Mouse (Mus musculus): ENCODE results near the gene Dner. TPM values are rescaled to one million over a fixed set of nuclear protein-coding genes. Genes with fewer than 3 reads are reported as not detected.

The Dner gene
- polyA plus RNA-seq, 1 experiment from 2014 or later, result 0.05 TPM

DNA sequence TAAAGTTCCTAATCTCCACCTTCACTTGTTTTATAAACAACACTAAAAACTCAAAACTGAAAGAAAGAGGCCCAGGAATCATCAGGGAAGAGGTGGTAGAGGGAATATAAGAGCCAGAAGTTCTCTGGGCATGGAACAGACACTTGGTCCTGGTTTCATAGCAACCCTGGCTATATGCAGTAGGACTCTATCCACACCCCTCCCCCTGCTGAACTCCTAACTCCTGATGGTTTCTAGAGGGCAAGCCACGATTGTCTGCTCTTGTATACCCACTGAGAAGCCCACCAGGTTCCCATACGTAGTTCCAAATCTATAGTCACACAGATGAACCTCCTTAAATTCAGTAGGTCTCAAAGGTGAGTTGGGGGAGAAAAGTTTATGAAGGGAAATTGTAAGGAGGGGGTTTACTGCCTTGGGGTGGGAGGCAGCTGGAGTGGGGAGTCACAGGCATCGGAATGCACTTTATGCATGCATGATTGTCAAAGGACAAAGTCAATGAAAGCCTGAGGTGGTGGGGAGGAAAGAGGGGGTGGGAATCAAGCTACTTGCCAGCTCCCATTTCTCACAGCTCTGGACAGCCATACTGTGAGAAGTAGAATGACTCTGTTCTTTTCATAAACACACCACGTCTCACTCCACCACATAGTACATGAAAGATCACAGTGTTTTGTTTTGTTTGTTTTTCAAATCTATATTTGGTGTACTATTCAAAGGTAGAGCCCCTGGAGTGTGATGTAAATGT, 31.5 kb downstream of the Dner start:
- Histone ChIP-seq H3K36me3 (ENCODE audit: control insufficient read depth, insufficient read depth) (no peaks in the 10 kb centered on the region), H3K4me2 (ENCODE audit: low read depth, low read length) (no peak overlapping the region), H3K4me1 (ENCODE audit: control insufficient read depth, low read depth, low read length) (no peaks in the 10 kb centered on the region), H3K9ac (ENCODE audit: low read depth, low read length) (no peak overlapping the region), H3K9me3 (replicated peaks; ENCODE audit: control insufficient read depth, low read length) (no peaks in the 10 kb centered on the region), H3K4me3 (ENCODE audit: low read depth, low read length) (no peak overlapping the region), H3K27ac (ENCODE audit: low read length) (no peak overlapping the region), H3K27me3 (ENCODE audit: control insufficient read depth, insufficient read depth, low read depth, low read length) (no peaks in the 10 kb centered on the region)
- WGBS (ENCODE audit: insufficient replicate concordance), result 40% methylated on average over 4 of the region's 4 CpGs
- ATAC-seq (ENCODE audit: low read depth), result no peak

DNA sequence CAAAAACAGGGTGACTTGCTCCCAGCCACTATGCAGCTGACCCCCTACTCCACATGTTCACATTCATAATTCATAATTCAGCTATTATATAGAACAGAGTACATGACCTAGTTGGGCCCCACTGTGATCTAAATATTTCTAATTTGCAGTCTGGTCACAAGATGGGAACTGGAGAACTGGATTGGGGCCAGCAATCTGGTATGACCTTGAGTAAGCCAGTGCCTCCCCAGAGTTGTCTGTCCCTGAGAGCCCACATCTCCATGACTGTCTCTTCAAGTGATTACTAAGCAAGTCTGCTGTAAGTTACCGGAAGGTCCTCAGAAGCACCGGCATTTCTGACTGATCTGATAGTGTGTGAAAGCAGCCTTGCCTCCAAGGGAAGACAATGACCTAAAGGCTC, 49.2 kb downstream of the Dner start:
- no peak overlapping the region for H3K27ac ChIP-seq (ENCODE audit: low read length)
- H3K9ac ChIP-seq (ENCODE audit: low read depth, low read length), result no peak overlapping the region
- H3K27me3 ChIP-seq (ENCODE audit: control insufficient read depth, insufficient read depth, low read depth, low read length), result no peaks in the 10 kb centered on the region
- no peaks in the 10 kb centered on the region for H3K4me1 ChIP-seq (ENCODE audit: control insufficient read depth, low read depth, low read length)
- WGBS (ENCODE audit: insufficient replicate concordance), result 70% methylated on average over 2 of the region's 2 CpGs
- no peaks in the 10 kb centered on the region for H3K9me3 ChIP-seq (replicated peaks; ENCODE audit: control insufficient read depth, low read length)
- H3K4me2 ChIP-seq (ENCODE audit: low read depth, low read length), result no peak overlapping the region
- no peaks in the 10 kb centered on the region for H3K36me3 ChIP-seq (ENCODE audit: control insufficient read depth, insufficient read depth)
- no peak for ATAC-seq (ENCODE audit: low read depth)
- H3K4me3 ChIP-seq (ENCODE audit: low read depth, low read length), result no peak overlapping the region

DNA sequence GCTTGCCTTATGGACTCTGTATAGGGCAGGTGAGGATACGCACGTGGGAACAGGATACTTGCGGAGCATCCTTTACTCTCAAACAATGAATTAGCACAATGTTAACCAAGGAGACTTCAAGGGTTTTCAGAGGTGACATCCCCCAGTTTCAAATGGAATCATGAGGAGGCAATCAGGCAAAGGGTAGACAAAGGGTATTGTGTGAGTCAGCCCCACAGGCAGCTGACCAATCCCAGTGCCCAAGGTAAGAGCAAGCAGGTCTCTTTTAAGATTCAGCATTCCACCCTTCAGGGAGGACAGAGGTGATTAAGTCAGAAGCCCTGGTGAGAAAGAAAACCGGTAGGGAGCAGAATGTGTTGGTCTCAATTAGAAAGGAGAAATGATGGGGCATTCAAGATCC, 55.6 kb downstream of the Dner start:
- Histone ChIP-seq H3K4me3 (ENCODE audit: low read depth, low read length) (no peak overlapping the region), H3K4me1 (ENCODE audit: control insufficient read depth, low read depth, low read length) (no peaks in the 10 kb centered on the region), H3K9ac (ENCODE audit: low read depth, low read length) (no peak overlapping the region), H3K4me2 (ENCODE audit: low read depth, low read length) (no peak overlapping the region), H3K9me3 (replicated peaks; ENCODE audit: control insufficient read depth, low read length) (no peaks in the 10 kb centered on the region), H3K36me3 (ENCODE audit: control insufficient read depth, insufficient read depth) (no peaks in the 10 kb centered on the region), H3K27me3 (ENCODE audit: control insufficient read depth, insufficient read depth, low read depth, low read length) (no peaks in the 10 kb centered on the region), H3K27ac (ENCODE audit: low read length) (no peak overlapping the region)
- 42% methylated on average over 4 of the region's 4 CpGs for WGBS (ENCODE audit: insufficient replicate concordance)
- ATAC-seq (ENCODE audit: low read depth), result no peak

DNA sequence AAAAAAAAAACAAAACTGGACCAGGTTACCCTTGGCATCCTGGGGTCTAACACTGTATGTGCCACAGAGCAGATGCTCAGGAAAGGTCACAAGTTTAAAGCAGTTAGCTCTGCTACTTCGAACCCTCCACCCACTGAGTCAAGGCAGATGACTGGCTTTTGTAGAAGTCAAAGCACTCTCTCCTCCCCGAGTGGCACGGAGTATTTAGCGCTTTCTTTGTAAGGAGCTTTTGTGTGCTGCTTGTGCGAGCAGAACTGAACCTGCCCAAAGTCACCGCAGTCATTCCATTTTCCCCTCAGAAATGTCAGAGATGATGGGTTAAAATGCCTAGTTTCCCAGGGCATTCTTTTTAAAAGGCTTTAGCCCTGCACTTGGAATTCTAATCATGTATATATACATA, 59.1 kb downstream of the Dner start:
- Histone ChIP-seq H3K4me2 (ENCODE audit: low read depth, low read length) (no peak overlapping the region), H3K36me3 (ENCODE audit: control insufficient read depth, insufficient read depth) (no peaks in the 10 kb centered on the region), H3K4me1 (ENCODE audit: control insufficient read depth, low read depth, low read length) (no peaks in the 10 kb centered on the region), H3K27me3 (ENCODE audit: control insufficient read depth, insufficient read depth, low read depth, low read length) (no peaks in the 10 kb centered on the region), H3K9ac (ENCODE audit: low read depth, low read length) (no peak overlapping the region), H3K4me3 (ENCODE audit: low read depth, low read length) (no peak overlapping the region), H3K27ac (ENCODE audit: low read length) (no peak overlapping the region), H3K9me3 (replicated peaks; ENCODE audit: control insufficient read depth, low read length) (no peaks in the 10 kb centered on the region)
- no peak for ATAC-seq (ENCODE audit: low read depth)
- 39% methylated on average over 6 of the region's 6 CpGs for WGBS (ENCODE audit: insufficient replicate concordance)

DNA sequence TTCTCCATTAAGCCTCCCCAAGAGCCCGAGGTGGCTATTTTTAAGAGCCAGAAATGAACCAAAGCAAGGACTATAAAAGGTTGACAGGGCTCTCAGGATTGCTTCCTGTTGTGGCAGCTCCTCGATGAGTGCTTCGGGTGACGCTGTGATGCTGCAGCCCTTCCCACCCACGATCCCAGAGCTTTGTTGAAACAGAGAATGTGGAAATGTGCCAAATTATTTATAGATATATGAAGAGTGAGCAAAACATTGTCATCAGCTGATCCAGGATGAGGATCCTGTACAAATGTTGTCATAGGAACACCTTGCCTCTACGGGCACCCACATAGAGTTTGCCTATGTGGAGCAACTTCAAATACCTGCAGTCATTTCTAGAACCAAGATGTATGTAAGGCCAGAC, 67.8 kb downstream of the Dner start:
- H3K4me2 ChIP-seq (ENCODE audit: low read depth, low read length), result no peak overlapping the region
- no peaks in the 10 kb centered on the region for H3K9me3 ChIP-seq (replicated peaks; ENCODE audit: control insufficient read depth, low read length)
- H3K36me3 ChIP-seq (ENCODE audit: control insufficient read depth, insufficient read depth), result no peaks in the 10 kb centered on the region
- no peak overlapping the region for H3K9ac ChIP-seq (ENCODE audit: low read depth, low read length)
- WGBS (ENCODE audit: insufficient replicate concordance), result 58% methylated on average over 6 of the region's 6 CpGs
- ATAC-seq (ENCODE audit: low read depth), result no peak
- no peaks in the 10 kb centered on the region for H3K4me1 ChIP-seq (ENCODE audit: control insufficient read depth, low read depth, low read length)
- H3K27me3 ChIP-seq (ENCODE audit: control insufficient read depth, insufficient read depth, low read depth, low read length), result no peaks in the 10 kb centered on the region
- H3K4me3 ChIP-seq (ENCODE audit: low read depth, low read length), result no peak overlapping the region
- H3K27ac ChIP-seq (ENCODE audit: low read length), result no peak overlapping the region

DNA sequence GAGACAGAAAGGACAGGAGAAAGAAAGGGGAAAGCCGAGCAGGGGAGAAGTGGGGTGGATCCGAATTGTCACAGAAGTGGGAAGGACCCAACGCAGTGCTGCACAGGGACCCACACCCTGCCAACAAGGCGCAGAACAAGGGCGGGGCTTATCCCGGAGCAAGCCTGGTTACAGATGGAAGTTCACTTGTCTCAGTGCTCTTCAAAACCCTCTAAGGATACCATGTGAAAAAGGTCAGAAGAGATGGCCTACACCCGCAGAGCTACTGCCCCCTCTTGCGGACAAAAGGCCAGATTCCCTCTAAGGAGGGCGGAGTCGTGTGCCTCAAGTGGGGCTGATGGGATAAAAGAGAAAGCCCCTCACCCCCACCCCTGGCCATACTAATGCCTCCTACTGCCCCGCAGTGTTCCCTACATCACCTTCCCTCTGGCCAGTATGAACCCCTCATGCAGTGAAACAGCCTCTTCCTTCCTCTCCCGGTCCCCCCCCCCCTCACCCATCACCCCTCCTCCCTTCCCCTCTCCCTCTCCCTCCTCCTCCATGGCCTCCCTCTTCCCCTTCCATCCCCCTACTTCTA, 73.0 kb downstream of the Dner start:
- Histone ChIP-seq H3K9ac (ENCODE audit: low read depth, low read length) (no peak overlapping the region), H3K4me3 (ENCODE audit: low read depth, low read length) (no peak overlapping the region), H3K27ac (ENCODE audit: low read length) (no peak overlapping the region), H3K36me3 (ENCODE audit: control insufficient read depth, insufficient read depth) (no peaks in the 10 kb centered on the region), H3K27me3 (ENCODE audit: control insufficient read depth, insufficient read depth, low read depth, low read length) (no peaks in the 10 kb centered on the region), H3K4me2 (ENCODE audit: low read depth, low read length) (no peak overlapping the region), H3K9me3 (replicated peaks; ENCODE audit: control insufficient read depth, low read length) (no peaks in the 10 kb centered on the region), H3K4me1 (ENCODE audit: control insufficient read depth, low read depth, low read length) (no peaks in the 10 kb centered on the region)
- WGBS (ENCODE audit: insufficient replicate concordance), result 26% methylated on average over 12 of the region's 12 CpGs
- no peak for ATAC-seq (ENCODE audit: low read depth)

DNA sequence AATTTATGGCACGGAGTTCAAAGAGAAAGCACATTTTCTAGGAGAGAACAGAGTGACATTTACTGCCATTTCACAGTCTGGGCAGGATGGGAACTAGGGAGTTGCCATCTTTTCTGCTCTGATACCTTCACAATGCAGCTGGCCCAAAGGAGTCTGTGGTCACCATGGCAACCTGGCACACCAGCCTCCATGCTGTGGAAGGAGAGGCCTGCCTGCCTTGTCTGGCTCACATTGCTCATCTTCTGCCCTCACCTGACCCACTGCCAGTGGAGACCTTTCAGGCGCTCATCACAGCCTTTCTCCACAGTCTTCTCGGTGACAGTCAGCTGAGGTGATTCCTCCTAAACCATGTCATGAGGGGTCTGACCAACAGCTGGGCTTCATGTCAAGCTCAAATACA, 74.7 kb downstream of the Dner start:
- no peak overlapping the region for H3K9ac ChIP-seq (ENCODE audit: low read depth, low read length)
- WGBS (ENCODE audit: insufficient replicate concordance), result 73% methylated on average over 3 of the region's 3 CpGs
- H3K36me3 ChIP-seq (ENCODE audit: control insufficient read depth, insufficient read depth), result no peaks in the 10 kb centered on the region
- H3K4me1 ChIP-seq (ENCODE audit: control insufficient read depth, low read depth, low read length), result no peaks in the 10 kb centered on the region
- H3K4me3 ChIP-seq (ENCODE audit: low read depth, low read length), result no peak overlapping the region
- no peak for ATAC-seq (ENCODE audit: low read depth)
- H3K27me3 ChIP-seq (ENCODE audit: control insufficient read depth, insufficient read depth, low read depth, low read length), result no peaks in the 10 kb centered on the region
- no peak overlapping the region for H3K27ac ChIP-seq (ENCODE audit: low read length)
- H3K4me2 ChIP-seq (ENCODE audit: low read depth, low read length), result no peak overlapping the region
- H3K9me3 ChIP-seq (replicated peaks; ENCODE audit: control insufficient read depth, low read length), result no peaks in the 10 kb centered on the region

DNA sequence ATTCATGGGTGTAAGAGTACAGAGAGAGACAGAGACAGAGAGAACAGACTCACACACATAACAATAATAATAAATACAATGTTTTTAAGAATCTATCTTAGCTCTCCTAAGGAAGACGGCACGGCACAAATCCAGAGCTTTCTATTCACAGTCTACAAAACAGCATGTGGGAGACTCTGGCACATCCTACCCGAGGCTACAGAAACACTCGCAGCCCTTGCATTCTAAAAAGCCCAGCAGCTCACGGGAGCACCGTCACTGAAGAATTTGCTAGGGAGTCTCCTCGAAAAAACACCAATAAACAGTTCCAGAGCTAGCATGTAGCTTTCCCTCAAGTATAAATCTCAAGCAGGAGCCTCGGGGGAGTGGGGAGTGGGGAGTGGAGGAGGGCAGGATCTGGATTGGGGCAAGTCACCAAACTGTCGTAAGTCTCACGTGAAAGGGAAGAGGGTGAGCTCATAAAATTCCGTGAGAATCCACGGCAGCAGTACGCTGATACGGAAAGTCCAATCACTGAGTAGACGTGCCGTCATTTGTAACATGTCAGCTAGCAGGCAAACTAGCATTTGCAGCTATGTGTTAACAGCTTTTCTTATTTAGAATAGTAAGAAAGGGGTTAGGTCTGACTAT, 76.8 kb downstream of the Dner start:
- no peak overlapping the region for H3K9ac ChIP-seq (ENCODE audit: low read depth, low read length)
- no peaks in the 10 kb centered on the region for H3K27me3 ChIP-seq (ENCODE audit: control insufficient read depth, insufficient read depth, low read depth, low read length)
- ATAC-seq (ENCODE audit: low read depth), result no peak
- H3K9me3 ChIP-seq (replicated peaks; ENCODE audit: control insufficient read depth, low read length), result no peaks in the 10 kb centered on the region
- no peak overlapping the region for H3K4me3 ChIP-seq (ENCODE audit: low read depth, low read length)
- 62% methylated on average over 16 of the region's 16 CpGs for WGBS (ENCODE audit: insufficient replicate concordance)
- no peak overlapping the region for H3K27ac ChIP-seq (ENCODE audit: low read length)
- no peak overlapping the region for H3K4me2 ChIP-seq (ENCODE audit: low read depth, low read length)
- no peaks in the 10 kb centered on the region for H3K36me3 ChIP-seq (ENCODE audit: control insufficient read depth, insufficient read depth)
- no peaks in the 10 kb centered on the region for H3K4me1 ChIP-seq (ENCODE audit: control insufficient read depth, low read depth, low read length)

DNA sequence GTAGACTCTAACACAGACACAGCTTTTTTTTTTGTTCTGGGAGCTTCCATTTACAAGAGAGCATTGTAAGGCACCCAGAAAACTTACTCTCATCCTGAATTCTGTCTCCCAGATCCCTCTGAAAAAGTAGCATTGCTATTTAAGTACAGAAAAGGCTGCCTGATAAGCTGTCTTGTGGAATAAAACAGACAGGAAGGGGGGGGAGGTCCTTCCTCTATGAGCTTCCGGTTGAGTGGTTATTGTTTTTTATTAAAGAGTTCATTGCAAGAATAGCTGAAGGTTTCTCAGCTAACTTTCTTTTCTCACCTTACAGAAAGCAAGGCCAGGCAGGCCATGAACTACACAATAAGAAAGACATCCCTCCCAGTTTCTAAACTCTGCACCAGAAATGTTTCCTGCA, 77.9 kb downstream of the Dner start:
- Histone ChIP-seq H3K9ac (ENCODE audit: low read depth, low read length) (no peak overlapping the region), H3K27me3 (ENCODE audit: control insufficient read depth, insufficient read depth, low read depth, low read length) (no peaks in the 10 kb centered on the region), H3K9me3 (replicated peaks; ENCODE audit: control insufficient read depth, low read length) (no peaks in the 10 kb centered on the region), H3K36me3 (ENCODE audit: control insufficient read depth, insufficient read depth) (no peaks in the 10 kb centered on the region), H3K4me2 (ENCODE audit: low read depth, low read length) (no peak overlapping the region), H3K4me1 (ENCODE audit: control insufficient read depth, low read depth, low read length) (no peaks in the 10 kb centered on the region), H3K27ac (ENCODE audit: low read length) (no peak overlapping the region), H3K4me3 (ENCODE audit: low read depth, low read length) (no peak overlapping the region)
- ATAC-seq (ENCODE audit: low read depth), result no peak
- 6% methylated on average over 1 of the region's 1 CpGs for WGBS (ENCODE audit: insufficient replicate concordance)

Measured in liver, embryonic 16.5 days (tissue).